Mouse (Mus musculus) layer of hippocampus, adult 8-10 months (tissue): ENCODE data around the gene Haspin. TPM values are rescaled to one million over a fixed set of nuclear protein-coding genes. Genes with fewer than 3 reads are reported as not detected.

Experiments
- DNase-seq, 2 experiments: peaks; one replicate each; pipeline ENCODE4 v3.0.0; 2022; ENCODE audit warnings: low spot score in 2 of 2
- total RNA-seq, 4 experiments: library from RNA; stranded (reverse); gene quantifications; 2 replicates each; pipeline ENCODE4 v1.2.4; 2022

The Haspin gene
- total RNA-seq, 4 experiments from 2014 or later, result 0.19 to 0.48 (median 0.25) TPM; not detected in 1

GRCm38 (mm10) chr11:73090826-73091225 lies 47.3 kb downstream of the Haspin start:
- DNase-seq, result no peak

GRCm38 (mm10) chr11:73090283-73090682 lies 47.8 kb downstream of the Haspin start, which contains the start of gene Itgae:
Itgae (plus strand) TSS chr11:73090583.
- no peak for DNase-seq

- DNase-seq, result no peak
Measured at GRCm38 (mm10) chr11:73087700-73088480, 50.2 kb downstream of the Haspin start.

Other genes with a start within 250 kb of the Haspin start
- 1 to 10 TPM; 6.0 to 8.9 (median 6.3) TPM for gene Atp2a3, start 177.1 kb downstream of the Haspin start, total RNA-seq
- gene P2rx1, start 139.2 kb downstream of the Haspin start, total RNA-seq, result under 1 TPM in 3 of 4 experiments, not detected in 1; 0.45 to 0.55 (median 0.54) TPM
- 100 to 1,000 TPM; 123 to 167 (median 149) TPM for gene Camkk1, start 119.3 kb downstream of the Haspin start, total RNA-seq
- gene Ncbp3, start 90.5 kb downstream of the Haspin start, total RNA-seq, result 10 to 100 TPM in 3 of 4 experiments, 1 to 10 TPM in 1; 9.3 to 12.1 (median 11.3) TPM
- gene Itgae, start 47.7 kb downstream of the Haspin start, total RNA-seq, result under 1 TPM; 0.16 to 0.21 (median 0.18) TPM
- 1 to 10 TPM; 1.7 to 4.1 (median 2.8) TPM for gene P2rx5, start 22.1 kb upstream of the Haspin start, total RNA-seq
- 10 to 100 TPM; 39.6 to 49.2 (median 44.0) TPM for gene Emc6, start 38.7 kb upstream of the Haspin start, total RNA-seq
- 10 to 100 TPM in 2 of 4 experiments, 1 to 10 TPM in 2; 7.9 to 13.1 (median 10.5) TPM for gene Tax1bp3, start 38.8 kb upstream of the Haspin start, total RNA-seq
- 10 to 100 TPM; 19.0 to 30.4 (median 24.5) TPM for gene Ctns, start 60.7 kb upstream of the Haspin start, total RNA-seq
- 1 to 10 TPM; 3.3 to 5.1 (median 4.2) TPM for gene Shpk, start 61.2 kb upstream of the Haspin start, total RNA-seq
- gene Trpv1, start 96.0 kb upstream of the Haspin start, total RNA-seq, result not detected
- gene Trpv3, start 129.1 kb upstream of the Haspin start, total RNA-seq, result under 1 TPM; 0.49 to 0.67 (median 0.58) TPM
- gene Aspa, start 191.3 kb upstream of the Haspin start, total RNA-seq, result 10 to 100 TPM; 15.1 to 20.2 (median 18.3) TPM
- not detected for gene Gm49340, start 191.4 kb upstream of the Haspin start, total RNA-seq
- gene Spata22, start 191.4 kb upstream of the Haspin start, total RNA-seq, result under 1 TPM in 1 of 4 experiments, not detected in 3; 0.29 TPM
- not detected for gene Olfr20, start 212.5 kb upstream of the Haspin start, total RNA-seq
- gene Olfr376, start 233.0 kb upstream of the Haspin start, total RNA-seq, result not detected